Mouse (Mus musculus): Measurements from ENCODE around the gene Pms1. TPM values are rescaled to one million over a fixed set of nuclear protein-coding genes. Genes with fewer than 3 reads are reported as not detected.
"Not testable (repeated sequence)": the region's sequence is repeated elsewhere in the genome, so short reads cannot be mapped to it uniquely, and the experiment has no call there.

The Pms1 gene
- polyA plus RNA-seq (2016; fragmentation: Nextera tagmentation; extraction: Ambion mirVana) = 29.9 and 31.1 TPM in 2 replicates

- H3K4me2 ChIP-seq = peak within 1 kb of the TSS; percentile 61
- peaks cover 6% of the 10 kb centered on the region; the same call in 1 of the 2 replicates for H3K4me1 ChIP-seq (replicated peaks)
- peaks cover 13% of the 10 kb centered on the region for H3K36me3 ChIP-seq
- under 1% methylated on average over 66 of the region's 66 CpGs for WGBS
- peak; percentile 99 for ATAC-seq (ENCODE audit: insufficient number of reproducible peaks, insufficient read depth, low FRiP score, low TSS enrichment, low read depth)
- H3K4me3 ChIP-seq (replicated peaks) = peak within 1 kb of the TSS; percentile 77
- H3K9me3 ChIP-seq = no peaks in the 10 kb centered on the region
- peak within 1 kb of the TSS; percentile 90 for H3K27ac ChIP-seq
- H3K27me3 ChIP-seq = no peaks in the 10 kb centered on the region
- H3K9ac ChIP-seq (replicated peaks) = peak within 1 kb of the TSS; percentile 81
Observed at GRCm38 (mm10) chr1:53296581-53297383, at the start of gene Pms1, which contains the start of the genes Ormdl1 and Gm28778. Gene Pms1 (minus strand): TSS chr1:53297018. Gene Ormdl1 (plus strand): TSS chr1:53297095. Gene Gm28778 (plus strand): TSS chr1:53297111.

GRCm38 (mm10) chr1:53341071-53341470 lies 44.3 kb upstream of the Pms1 start:
- Histone ChIP-seq H3K9me3 (peaks cover 10% of the 10 kb centered on the region; the same call in 1 of the 2 replicates), H3K36me3 (peaks cover 51% of the 10 kb centered on the region), H3K4me1 (replicated peaks) (no peaks in the 10 kb centered on the region), H3K9ac (replicated peaks) (no peak overlapping the region), H3K27me3 (no peaks in the 10 kb centered on the region), H3K4me2 (no peak overlapping the region), H3K27ac (no peak overlapping the region), H3K4me3 (replicated peaks) (no peak overlapping the region)
- WGBS = over 99% methylated on average over 2 of the region's 2 CpGs
- no peak for ATAC-seq (ENCODE audit: insufficient number of reproducible peaks, insufficient read depth, low FRiP score, low TSS enrichment, low read depth)

GRCm38 (mm10) chr1:53337403-53337802 lies 40.6 kb upstream of the Pms1 start:
- ATAC-seq (ENCODE audit: insufficient number of reproducible peaks, insufficient read depth, low FRiP score, low TSS enrichment, low read depth); H3K4me2 ChIP-seq; H3K4me3 ChIP-seq (replicated peaks); H3K9me3 ChIP-seq; H3K9ac ChIP-seq (replicated peaks); H3K27me3 ChIP-seq; H3K4me1 ChIP-seq (replicated peaks); H3K27ac ChIP-seq: not testable (repeated sequence)
- WGBS = 83% methylated on average over 2 of the region's 2 CpGs
- H3K36me3 ChIP-seq = peaks cover 22% of the 10 kb centered on the region

GRCm38 (mm10) chr1:53335465-53335864 lies 38.6 kb upstream of the Pms1 start:
- no peaks in the 10 kb centered on the region for H3K27me3 ChIP-seq
- no peaks in the 10 kb centered on the region for H3K9me3 ChIP-seq
- no peak overlapping the region for H3K27ac ChIP-seq
- no peak overlapping the region for H3K4me2 ChIP-seq
- no peak for ATAC-seq (ENCODE audit: insufficient number of reproducible peaks, insufficient read depth, low FRiP score, low TSS enrichment, low read depth)
- no peaks in the 10 kb centered on the region for H3K4me1 ChIP-seq (replicated peaks)
- no peak overlapping the region for H3K9ac ChIP-seq (replicated peaks)
- peaks cover 3% of the 10 kb centered on the region for H3K36me3 ChIP-seq
- H3K4me3 ChIP-seq (replicated peaks) = no peak overlapping the region

GRCm38 (mm10) chr1:53333527-53333926 lies 36.7 kb upstream of the Pms1 start:
- WGBS = 90% methylated on average over 5 of the region's 5 CpGs
- ATAC-seq (ENCODE audit: insufficient number of reproducible peaks, insufficient read depth, low FRiP score, low TSS enrichment, low read depth); H3K9ac ChIP-seq (replicated peaks); H3K4me3 ChIP-seq (replicated peaks); H3K4me2 ChIP-seq; H3K27ac ChIP-seq; H3K36me3 ChIP-seq; H3K9me3 ChIP-seq; H3K27me3 ChIP-seq; H3K4me1 ChIP-seq (replicated peaks): not testable (repeated sequence)

GRCm38 (mm10) chr1:53324827-53325494 lies 28.1 kb upstream of the Pms1 start:
- Histone ChIP-seq H3K27ac (no peak overlapping the region), H3K9me3 (no peaks in the 10 kb centered on the region), H3K36me3 (peaks cover 14% of the 10 kb centered on the region), H3K4me3 (replicated peaks) (no peak overlapping the region), H3K9ac (replicated peaks) (no peak overlapping the region), H3K4me1 (replicated peaks) (no peaks in the 10 kb centered on the region), H3K4me2 (no peak overlapping the region), H3K27me3 (no peaks in the 10 kb centered on the region)
- no peak for ATAC-seq (ENCODE audit: insufficient number of reproducible peaks, insufficient read depth, low FRiP score, low TSS enrichment, low read depth)
- WGBS = 97% methylated on average over 5 of the region's 5 CpGs

GRCm38 (mm10) chr1:53324277-53324676 lies 27.5 kb upstream of the Pms1 start:
- Histone ChIP-seq H3K4me2 (no peak overlapping the region), H3K36me3 (peaks cover 14% of the 10 kb centered on the region), H3K9me3 (no peaks in the 10 kb centered on the region), H3K27ac (no peak overlapping the region), H3K4me3 (replicated peaks) (no peak overlapping the region), H3K27me3 (no peaks in the 10 kb centered on the region), H3K9ac (replicated peaks) (no peak overlapping the region), H3K4me1 (replicated peaks) (no peaks in the 10 kb centered on the region)
- 98% methylated on average over 1 of the region's 1 CpGs for WGBS
- no peak for ATAC-seq (ENCODE audit: insufficient number of reproducible peaks, insufficient read depth, low FRiP score, low TSS enrichment, low read depth)

GRCm38 (mm10) chr1:53323254-53323653 lies 26.4 kb upstream of the Pms1 start:
- ATAC-seq (ENCODE audit: insufficient number of reproducible peaks, insufficient read depth, low FRiP score, low TSS enrichment, low read depth) = no peak
- Histone ChIP-seq H3K4me2 (no peak overlapping the region), H3K4me3 (replicated peaks) (no peak overlapping the region), H3K4me1 (replicated peaks) (no peaks in the 10 kb centered on the region), H3K27me3 (no peaks in the 10 kb centered on the region), H3K36me3 (peaks cover 19% of the 10 kb centered on the region), H3K9me3 (no peaks in the 10 kb centered on the region), H3K27ac (no peak overlapping the region), H3K9ac (replicated peaks) (no peak overlapping the region)
- 92% methylated on average over 5 of the region's 5 CpGs for WGBS

GRCm38 (mm10) chr1:53321662-53322344 lies 25.0 kb upstream of the Pms1 start:
- H3K4me2 ChIP-seq = no peak overlapping the region
- H3K27ac ChIP-seq = no peak overlapping the region
- H3K36me3 ChIP-seq = peaks cover 25% of the 10 kb centered on the region
- no peaks in the 10 kb centered on the region for H3K9me3 ChIP-seq
- no peaks in the 10 kb centered on the region for H3K27me3 ChIP-seq
- H3K4me1 ChIP-seq (replicated peaks) = no peaks in the 10 kb centered on the region
- no peak overlapping the region for H3K4me3 ChIP-seq (replicated peaks)
- no peak for ATAC-seq (ENCODE audit: insufficient number of reproducible peaks, insufficient read depth, low FRiP score, low TSS enrichment, low read depth)
- no peak overlapping the region for H3K9ac ChIP-seq (replicated peaks)
- WGBS = 96% methylated on average over 4 of the region's 4 CpGs

GRCm38 (mm10) chr1:53312989-53313967 lies 16.5 kb upstream of the Pms1 start, which contains the start of gene Osgepl1:
Gene Osgepl1 (plus strand): TSS chr1:53313624.
- Histone ChIP-seq H3K4me1 (replicated peaks) (no peaks in the 10 kb centered on the region), H3K4me3 (replicated peaks) (peak within 1 kb of the TSS; percentile 52), H3K27me3 (no peaks in the 10 kb centered on the region), H3K36me3 (peaks cover 17% of the 10 kb centered on the region; the same call in 1 of the 2 replicates), H3K27ac (peak within 1 kb of the TSS; percentile 87), H3K9me3 (no peaks in the 10 kb centered on the region), H3K9ac (replicated peaks) (peak within 1 kb of the TSS; percentile 72), H3K4me2 (peak within 1 kb of the TSS; percentile 60)
- ATAC-seq (ENCODE audit: insufficient number of reproducible peaks, insufficient read depth, low FRiP score, low TSS enrichment, low read depth) = peak; percentile 88
- WGBS = 2% methylated on average over 27 of the region's 27 CpGs
